Mouse (Mus musculus): Measurements from ENCODE around the gene Dock2. TPM values are rescaled to one million over a fixed set of nuclear protein-coding genes. Genes with fewer than 3 reads are reported as not detected.
A peak's percentile ranks its signal among the peaks of the same experiment; 100 is the strongest.

Gene Dock2
- total and polyA plus RNA-seq, 3 experiments, result 60.9 to 101 (median 77.9) TPM

DNA sequence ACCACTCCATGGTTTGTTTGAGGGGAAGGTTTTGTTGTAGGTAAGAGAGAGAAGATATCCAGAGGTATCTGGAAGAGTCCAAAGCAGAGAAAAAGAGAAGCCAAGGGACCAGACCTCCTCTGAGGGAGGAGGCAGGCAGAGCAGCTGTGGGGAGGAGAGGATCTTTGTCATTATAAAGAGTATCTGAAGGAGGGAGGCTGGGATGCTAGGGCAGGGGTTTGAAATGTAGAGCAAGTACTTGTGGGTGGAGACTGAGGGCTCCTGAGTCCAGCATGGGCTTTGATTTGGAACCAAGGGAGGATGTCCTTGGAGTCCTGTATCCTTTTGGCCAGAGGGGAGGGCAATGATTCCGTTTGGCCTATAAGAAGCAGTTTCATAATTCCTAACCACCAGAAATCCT is 346.2 kb downstream of the Dock2 start:
- H3K9ac ChIP-seq (ENCODE audit: control insufficient read depth, low read depth, low read length, poor library complexity, severe bottlenecking), result no peak overlapping the region
- H3K36me3 ChIP-seq (ENCODE audit: control insufficient read depth in 1 of 2, insufficient read depth in 2 of 2, low read length in 2 of 2), result peaks cover 0 to 12% of the 10 kb centered on the region in 2 experiments; a peak in 2 of 4 replicates
- H3K79me2 ChIP-seq (ENCODE audit: control insufficient read depth, insufficient read depth, low read length, poor library complexity), result no peaks in the 10 kb centered on the region
- TF ChIP-seq MAFK (IDR thresholded peaks at IDR 0.05; ENCODE audit: borderline replicate concordance, low read depth, low read length) (no peak), ZNF384 (IDR thresholded peaks at IDR 0.05; ENCODE audit: low read depth, low read length) (0 out of 2 replicates have a peak, but pooled peaks have one; percentile 1)
- no peaks in the 10 kb centered on the region for H3K9me3 ChIP-seq (replicated peaks; ENCODE audit: insufficient read depth, low read length)
- no peaks in the 10 kb centered on the region for H3K4me1 ChIP-seq (ENCODE audit: control insufficient read depth in 1 of 2, insufficient read depth in 2 of 2, low read length in 2 of 2)
- H3K27ac ChIP-seq (ENCODE audit: control insufficient read depth, low read depth, low read length), result no peak overlapping the region
- no peak for DNase-seq (ENCODE audit: low read depth, low spot score)
- no peak overlapping the region for H3K4me3 ChIP-seq (ENCODE audit: control insufficient read depth in 1 of 2, insufficient read depth in 1 of 2, low read depth in 2 of 2, low read length in 2 of 2)
- no peaks in the 10 kb centered on the region for H3K27me3 ChIP-seq (ENCODE audit: control insufficient read depth in 1 of 2, insufficient read depth in 2 of 2, low read length in 2 of 2)

GRCm38 (mm10) chr11:34431978-34432377 is 351.7 kb downstream of the Dock2 start:
- Histone ChIP-seq H3K9ac (ENCODE audit: control insufficient read depth, low read depth, low read length, poor library complexity, severe bottlenecking) (no peak overlapping the region), H3K4me3 (ENCODE audit: control insufficient read depth in 1 of 2, insufficient read depth in 1 of 2, low read depth in 2 of 2, low read length in 2 of 2) (no peak overlapping the region), H3K27me3 (ENCODE audit: control insufficient read depth in 1 of 2, insufficient read depth in 2 of 2, low read length in 2 of 2) (no peaks in the 10 kb centered on the region), H3K9me3 (replicated peaks; ENCODE audit: insufficient read depth, low read length) (no peaks in the 10 kb centered on the region; the same call in 1 of the 2 replicates), H3K79me2 (ENCODE audit: control insufficient read depth, insufficient read depth, low read length, poor library complexity) (no peaks in the 10 kb centered on the region), H3K36me3 (ENCODE audit: control insufficient read depth in 1 of 2, insufficient read depth in 2 of 2, low read length in 2 of 2) (peaks cover 0 to 11% of the 10 kb centered on the region in 2 experiments; a peak in 2 of 4 replicates), H3K4me1 (ENCODE audit: control insufficient read depth in 1 of 2, insufficient read depth in 2 of 2, low read length in 2 of 2) (no peaks in the 10 kb centered on the region), H3K27ac (ENCODE audit: control insufficient read depth, low read depth, low read length) (no peak overlapping the region)
- TF ChIP-seq ZC3H11A (IDR thresholded peaks at IDR 0.05; ENCODE audit: low read depth, low read length) (no peak), NELFE (IDR thresholded peaks at IDR 0.05; ENCODE audit: low read depth, low read length) (no peak), USF1 (IDR thresholded peaks at IDR 0.05; ENCODE audit: low read depth, low read length) (no peak)
- DNase-seq (ENCODE audit: low read depth, low spot score), result no peak

DNA sequence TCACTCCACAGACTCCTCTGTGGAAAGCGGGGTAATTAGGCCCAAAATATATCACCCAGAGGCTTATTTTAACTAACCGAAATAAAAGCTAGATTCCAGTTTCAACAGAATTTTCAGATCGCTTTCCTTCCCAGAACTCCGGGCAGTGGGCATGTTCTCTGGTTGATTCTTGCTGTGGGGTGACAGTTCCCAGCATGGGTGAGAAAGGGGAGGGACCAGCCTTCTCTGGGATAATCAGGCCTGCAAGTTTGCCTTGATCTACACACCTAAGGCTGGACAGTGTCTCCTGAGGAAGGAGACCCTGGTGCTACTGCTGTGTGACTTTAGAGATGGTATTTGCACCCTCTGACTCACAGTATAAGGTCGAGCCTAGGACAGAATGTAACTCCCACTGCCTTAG is 352.3 kb downstream of the Dock2 start:
- Histone ChIP-seq H3K4me3 (ENCODE audit: control insufficient read depth in 1 of 2, insufficient read depth in 1 of 2, low read depth in 2 of 2, low read length in 2 of 2) (no peak overlapping the region), H3K4me1 (ENCODE audit: control insufficient read depth in 1 of 2, insufficient read depth in 2 of 2, low read length in 2 of 2) (no peaks in the 10 kb centered on the region), H3K9me3 (replicated peaks; ENCODE audit: insufficient read depth, low read length) (no peaks in the 10 kb centered on the region; the same call in 1 of the 2 replicates), H3K79me2 (ENCODE audit: control insufficient read depth, insufficient read depth, low read length, poor library complexity) (no peaks in the 10 kb centered on the region), H3K9ac (ENCODE audit: control insufficient read depth, low read depth, low read length, poor library complexity, severe bottlenecking) (no peak overlapping the region), H3K27me3 (ENCODE audit: control insufficient read depth in 1 of 2, insufficient read depth in 2 of 2, low read length in 2 of 2) (no peaks in the 10 kb centered on the region), H3K36me3 (ENCODE audit: control insufficient read depth in 1 of 2, insufficient read depth in 2 of 2, low read length in 2 of 2) (peaks cover 0 to 11% of the 10 kb centered on the region in 2 experiments; a peak in 2 of 4 replicates), H3K27ac (ENCODE audit: control insufficient read depth, low read depth, low read length) (no peak overlapping the region)
- no peak for DNase-seq (ENCODE audit: low read depth, low spot score)
- TF ChIP-seq EP300 (IDR thresholded peaks at IDR 0.05; ENCODE audit: low read depth in 1 of 2, low read length in 2 of 2) (no peak), POLR2A (IDR thresholded peaks at IDR 0.05; ENCODE audit: control insufficient read depth in 1 of 2, insufficient read depth in 1 of 2, low read depth in 1 of 2, low read length in 2 of 2, poor library complexity in 1 of 2) (no peak)

DNA sequence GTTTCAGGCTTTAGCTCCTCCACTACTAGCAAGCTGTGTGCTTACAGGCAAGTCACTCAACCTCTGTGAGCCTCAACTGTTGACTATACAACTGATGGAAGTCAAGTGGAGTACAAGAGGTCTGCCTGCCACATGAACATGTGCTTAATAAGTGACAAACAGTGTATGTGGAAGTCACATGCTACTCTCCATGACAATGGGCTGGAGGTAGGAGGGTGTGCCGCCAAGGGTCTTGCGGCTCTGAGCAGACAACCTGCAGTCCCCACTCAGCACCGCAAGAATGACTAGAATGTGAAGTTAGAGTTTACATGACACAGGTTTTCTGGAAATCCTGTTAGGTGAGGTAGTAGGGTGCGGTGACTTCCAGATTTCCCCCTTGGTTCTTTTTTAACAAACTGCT is 352.8 kb downstream of the Dock2 start:
- Histone ChIP-seq H3K36me3 (ENCODE audit: control insufficient read depth in 1 of 2, insufficient read depth in 2 of 2, low read length in 2 of 2) (peaks cover 0 to 11% of the 10 kb centered on the region in 2 experiments; a peak in 2 of 4 replicates), H3K79me2 (ENCODE audit: control insufficient read depth, insufficient read depth, low read length, poor library complexity) (no peaks in the 10 kb centered on the region), H3K27me3 (ENCODE audit: control insufficient read depth in 1 of 2, insufficient read depth in 2 of 2, low read length in 2 of 2) (no peaks in the 10 kb centered on the region), H3K4me1 (ENCODE audit: control insufficient read depth in 1 of 2, insufficient read depth in 2 of 2, low read length in 2 of 2) (no peaks in the 10 kb centered on the region), H3K9me3 (replicated peaks; ENCODE audit: insufficient read depth, low read length) (no peaks in the 10 kb centered on the region; the same call in 1 of the 2 replicates), H3K27ac (ENCODE audit: control insufficient read depth, low read depth, low read length) (no peak overlapping the region), H3K4me3 (ENCODE audit: control insufficient read depth in 1 of 2, insufficient read depth in 1 of 2, low read depth in 2 of 2, low read length in 2 of 2) (no peak overlapping the region), H3K9ac (ENCODE audit: control insufficient read depth, low read depth, low read length, poor library complexity, severe bottlenecking) (no peak overlapping the region)
- TF ChIP-seq KAT2A (conservative IDR thresholded peaks at IDR 0.05; ENCODE audit: low read depth, low read length) (no peak), ELF1 (IDR thresholded peaks at IDR 0.05; ENCODE audit: low read depth, low read length) (no peak)
- DNase-seq (ENCODE audit: low read depth, low spot score), result no peak

Data from MEL (cell line).